Mouse (Mus musculus) mesoderm, embryonic 11.5 days (tissue): ENCODE measurements around the gene Sf3b3.
"Not testable (repeated sequence)": the region's sequence is repeated elsewhere in the genome, so short reads cannot be mapped to it uniquely, and the experiment has no call there.

Experiments
- DNase-seq: peaks from one replicate; pipeline ENCODE4 v3.0.0-alpha.2; 2012; ENCODE audit warnings: low read depth, low spot score

The Sf3b3 gene

GRCm38 (mm10) chr8:110808495-110809472 lies 37.8 kb downstream of the Sf3b3 start:
- peak; percentile 47 for DNase-seq

GRCm38 (mm10) chr8:110806146-110806545 lies 40.4 kb downstream of the Sf3b3 start:
- DNase-seq, result no peak

- DNase-seq, result no peak
Observed at GRCm38 (mm10) chr8:110805669-110806068, 40.9 kb downstream of the Sf3b3 start, which contains the start of gene Il34. TSS of gene Il34 (minus strand) at chr8:110805924.

- no peak for DNase-seq
Observed at GRCm38 (mm10) chr8:110804825-110805514, 41.6 kb downstream of the Sf3b3 start.

GRCm38 (mm10) chr8:110803856-110804255 lies 42.7 kb downstream of the Sf3b3 start:
- DNase-seq, result no peak

- no peak for DNase-seq
Observed at GRCm38 (mm10) chr8:110802988-110803387, 43.6 kb downstream of the Sf3b3 start.

GRCm38 (mm10) chr8:110797086-110797485 lies 49.5 kb downstream of the Sf3b3 start:
- no peak for DNase-seq

- no peak for DNase-seq
Observed at GRCm38 (mm10) chr8:110794363-110794965, 52.1 kb downstream of the Sf3b3 start.

- no peak for DNase-seq
Observed at GRCm38 (mm10) chr8:110793936-110794335, 52.7 kb downstream of the Sf3b3 start.

- DNase-seq, result no peak
Observed at GRCm38 (mm10) chr8:110793511-110793910, 53.1 kb downstream of the Sf3b3 start.

- DNase-seq, result no peak
Observed at GRCm38 (mm10) chr8:110792574-110793200, 53.9 kb downstream of the Sf3b3 start.

GRCm38 (mm10) chr8:110791164-110791563 lies 55.4 kb downstream of the Sf3b3 start:
- DNase-seq, result no peak

GRCm38 (mm10) chr8:110790270-110790669 lies 56.3 kb downstream of the Sf3b3 start:
- no peak for DNase-seq

GRCm38 (mm10) chr8:110789571-110789970 lies 57.0 kb downstream of the Sf3b3 start:
- DNase-seq, result no peak

GRCm38 (mm10) chr8:110788981-110789380 lies 57.6 kb downstream of the Sf3b3 start:
- peak; percentile 19 for DNase-seq

- DNase-seq, result no peak
Observed at GRCm38 (mm10) chr8:110787411-110787954, 59.1 kb downstream of the Sf3b3 start.

GRCm38 (mm10) chr8:110786934-110787333 lies 59.7 kb downstream of the Sf3b3 start:
- no peak for DNase-seq

- not testable (repeated sequence) for DNase-seq
Observed at GRCm38 (mm10) chr8:110786501-110786900, 60.1 kb downstream of the Sf3b3 start.

GRCm38 (mm10) chr8:110785366-110785765 lies 61.2 kb downstream of the Sf3b3 start:
- no peak for DNase-seq

- no peak for DNase-seq
Observed at GRCm38 (mm10) chr8:110779924-110780718, 66.5 kb downstream of the Sf3b3 start.
